26 mouse cellular contexts compared by ENCODE assay signal in the genomic region with DNA sequence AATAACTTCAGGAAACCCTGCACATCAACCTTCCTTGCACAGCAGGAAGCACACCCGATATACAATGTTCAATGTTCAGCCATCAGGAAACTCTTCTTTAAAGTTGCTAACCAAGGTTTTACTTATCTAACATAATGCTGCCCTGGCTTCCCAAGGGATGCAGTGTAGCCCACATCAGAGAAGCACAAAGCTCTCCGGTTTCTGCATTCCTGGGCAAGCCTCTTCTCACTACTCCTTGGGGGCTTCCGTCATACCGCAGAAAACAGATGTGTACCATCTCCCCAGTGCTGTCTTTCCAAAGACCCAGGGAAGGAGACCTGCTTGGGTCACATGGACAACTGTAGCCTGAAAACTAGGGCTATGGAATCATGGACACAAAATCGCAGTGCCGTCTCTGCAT.
"Had no signal": no experiment of that assay in that cellular context is flagged by ENCODE, and none has a peak within 500 bp of the region (broad histone marks: within the 10 kb centered on the region; RNA-seq: fewer than 3 reads in every experiment).

No protein-coding gene starts in this region.

- H3K27me3 ChIP-seq: heart, embryonic 12.5 days; hindbrain, embryonic 12.5 days; intestine, embryonic 15.5 days; kidney, embryonic 15.5 days; liver, embryonic 12.5 days had no signal

- H3K9ac ChIP-seq: heart, embryonic 12.5 days; hindbrain, embryonic 12.5 days; hindbrain, embryonic 14.5 days; intestine, embryonic 15.5 days; kidney, embryonic 15.5 days; liver, embryonic 12.5 days; liver, embryonic 14.5 days had no signal

- H3K4me2 ChIP-seq: heart, embryonic 12.5 days; hindbrain, embryonic 12.5 days; hindbrain, embryonic 14.5 days; intestine, embryonic 15.5 days; kidney, embryonic 15.5 days; liver, embryonic 12.5 days had no signal

- H3K9me3 ChIP-seq: intestine, embryonic 15.5 days; kidney, embryonic 15.5 days; liver, embryonic 12.5 days had no signal

- ATAC-seq: hindbrain, embryonic 16.5 days; inflammation-experienced regulatory T-cells, adult 6 months; intestine, embryonic 15.5 days; intestine, postnatal 0 days; liver, embryonic 12.5 days had no signal

- DNase-seq: gastrocnemius, adult 2 months; gastrocnemius, postnatal 10 days; gastrocnemius, postnatal 25 days; heart, adult 2 months; heart, postnatal 10 days; heart, postnatal 4 days; kidney, adult 18-20 months; kidney, adult 8-10 months; kidney, postnatal 10 days; kidney, postnatal 25 days; kidney, postnatal 4 days; liver had no signal

- H3K4me1 ChIP-seq: hindbrain, embryonic 12.5 days; liver, embryonic 12.5 days had no signal

- H3K27ac ChIP-seq: gastrocnemius, adult 2 months; heart, adult 2 months; heart, embryonic 10.5 days; hindbrain, embryonic 10.5 days; hindbrain, embryonic 12.5 days; hindbrain, embryonic 14.5 days; intestine, embryonic 15.5 days; kidney, embryonic 15.5 days; left cerebral cortex, adult 2 months; liver, embryonic 12.5 days; liver, embryonic 14.5 days had no signal

- H3K4me3 ChIP-seq: gastrocnemius, adult 2 months; heart, adult 2 months; heart, embryonic 10.5 days; heart, embryonic 12.5 days; hindbrain, embryonic 10.5 days; hindbrain, embryonic 12.5 days; intestine, embryonic 15.5 days; kidney, embryonic 15.5 days; layer of hippocampus, adult 2 months; left cerebral cortex, adult 2 months; liver, embryonic 12.5 days had no signal

- H3K36me3 ChIP-seq: heart, embryonic 10.5 days; heart, embryonic 12.5 days; hindbrain, embryonic 10.5 days; hindbrain, embryonic 12.5 days; intestine, embryonic 15.5 days; kidney, embryonic 15.5 days; liver, embryonic 12.5 days had no signal
